Mouse (Mus musculus): ENCODE results near the gene Kif1bp. TPM values are rescaled to one million over a fixed set of nuclear protein-coding genes. Genes with fewer than 3 reads are reported as not detected.
"Not testable (repeated sequence)": the region's sequence is repeated elsewhere in the genome, so short reads cannot be mapped to it uniquely, and the experiment has no call there.

Kif1bp gene
- polyA plus RNA-seq, 1 experiment from 2014 or later, result 38.7 TPM

DNA sequence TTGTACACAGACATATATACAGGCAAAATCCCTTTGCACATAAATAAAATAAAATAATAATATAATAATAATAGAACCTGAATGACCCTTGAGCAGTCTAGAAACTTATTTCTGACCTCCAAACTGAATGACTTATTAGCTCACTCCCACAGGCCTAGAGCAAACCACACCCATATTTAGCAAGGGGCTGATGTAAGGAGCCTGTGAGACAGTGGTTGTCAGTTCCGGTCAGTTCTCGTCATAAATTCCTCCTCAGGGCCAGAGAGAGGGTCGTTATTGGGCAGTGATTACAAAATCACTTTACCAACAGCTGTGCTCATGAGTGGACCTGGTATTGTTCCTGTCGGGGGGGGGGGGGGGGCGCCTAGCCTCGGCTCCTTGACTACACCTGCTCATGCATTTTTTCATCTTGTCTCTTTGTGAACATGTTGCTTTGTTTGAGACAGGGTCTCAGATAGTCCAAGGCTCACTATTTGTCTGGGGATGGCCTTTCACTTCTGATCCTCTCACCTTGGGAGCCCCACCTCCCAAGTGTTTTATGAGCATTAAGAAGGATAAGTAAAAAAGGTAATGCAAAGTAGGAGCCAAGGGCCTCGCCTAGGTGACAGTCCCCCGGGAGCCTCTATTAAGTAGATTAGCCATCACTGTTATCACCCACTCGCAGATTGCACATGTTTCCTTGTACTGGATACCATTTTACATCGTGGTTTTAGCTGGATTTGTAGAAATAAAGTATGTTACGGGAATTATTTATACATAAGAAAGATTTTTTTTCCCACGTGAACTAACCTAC, 74.2 kb downstream of the Kif1bp start:
- Histone ChIP-seq H3K9ac (ENCODE audit: low read length) (no peak overlapping the region), H3K9me3 (ENCODE audit: control insufficient read depth, low read length) (no peaks in the 10 kb centered on the region), H3K27me3 (ENCODE audit: control insufficient read depth, insufficient read depth, low read length) (peaks cover 12% of the 10 kb centered on the region; the same call in 1 of the 2 replicates), H3K4me3 (ENCODE audit: control insufficient read depth in 1 of 2, insufficient read depth in 1 of 2, low read depth in 1 of 2, low read length in 2 of 2) (no peak overlapping the region), H3K4me2 (ENCODE audit: low read length) (no peak overlapping the region), H3K4me1 (ENCODE audit: control insufficient read depth in 2 of 2, insufficient read depth in 2 of 2, low read length in 2 of 2) (peaks cover 6 to 9% of the 10 kb centered on the region in 2 experiments; a peak in 1 of 4 replicates), H3K36me3 (ENCODE audit: control insufficient read depth, insufficient read depth, low read length) (no peaks in the 10 kb centered on the region), H3K27ac (replicated peaks in 1 of 2; ENCODE audit: control insufficient read depth in 1 of 2, insufficient read depth in 1 of 2, low read depth in 2 of 2, low read length in 2 of 2) (no peak overlapping the region)
- ATAC-seq (ENCODE audit: insufficient number of reproducible peaks, insufficient read depth, low FRiP score, low read depth), result no peak
- 73% methylated on average over 12 of the region's 12 CpGs for WGBS

DNA sequence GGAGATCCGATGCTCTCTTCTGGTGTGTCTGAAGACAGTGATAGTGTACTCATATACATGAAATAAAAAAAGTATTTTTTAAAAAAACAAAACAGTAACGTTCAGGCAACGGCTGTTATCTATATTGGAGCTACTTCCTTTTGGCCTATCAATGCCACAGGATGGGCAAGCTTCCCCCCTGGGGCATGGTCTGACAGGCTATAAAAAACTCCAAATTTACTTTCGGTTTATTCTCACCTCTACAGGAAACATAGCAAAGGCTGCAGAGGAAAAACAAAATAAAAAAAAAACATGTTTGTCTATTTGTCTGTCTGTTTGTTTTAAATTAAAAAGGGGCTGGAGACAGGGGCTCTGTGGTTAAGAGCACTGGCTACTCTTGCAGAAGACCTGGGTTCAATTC, 74.9 kb downstream of the Kif1bp start:
- ATAC-seq (ENCODE audit: insufficient number of reproducible peaks, insufficient read depth, low FRiP score, low read depth), result no peak
- H3K4me1 ChIP-seq (ENCODE audit: control insufficient read depth in 2 of 2, insufficient read depth in 2 of 2, low read length in 2 of 2), result peaks cover 3 to 6% of the 10 kb centered on the region in 2 experiments; a peak in 1 of 4 replicates
- no peak overlapping the region for H3K4me2 ChIP-seq (ENCODE audit: low read length)
- no peaks in the 10 kb centered on the region for H3K9me3 ChIP-seq (ENCODE audit: control insufficient read depth, low read length)
- WGBS, result 53% methylated on average over 4 of the region's 4 CpGs
- no peak overlapping the region for H3K9ac ChIP-seq (ENCODE audit: low read length)
- H3K27me3 ChIP-seq (ENCODE audit: control insufficient read depth, insufficient read depth, low read length), result 0 out of 2 replicates have a peak, but pooled peaks cover 5% of the 10 kb centered on the region
- no peaks in the 10 kb centered on the region for H3K36me3 ChIP-seq (ENCODE audit: control insufficient read depth, insufficient read depth, low read length)
- no peak overlapping the region for H3K4me3 ChIP-seq (ENCODE audit: control insufficient read depth in 1 of 2, insufficient read depth in 1 of 2, low read depth in 1 of 2, low read length in 2 of 2)
- H3K27ac ChIP-seq (replicated peaks in 1 of 2; ENCODE audit: control insufficient read depth in 1 of 2, insufficient read depth in 1 of 2, low read depth in 2 of 2, low read length in 2 of 2), result no peak overlapping the region

GRCm38 (mm10) chr10:62501951-62502350, 76.3 kb downstream of the Kif1bp start:
- ATAC-seq (ENCODE audit: insufficient number of reproducible peaks, insufficient read depth, low FRiP score, low read depth), result no peak
- Histone ChIP-seq H3K4me2 (ENCODE audit: low read length) (no peak overlapping the region), H3K27ac (replicated peaks in 1 of 2; ENCODE audit: control insufficient read depth in 1 of 2, insufficient read depth in 1 of 2, low read depth in 2 of 2, low read length in 2 of 2) (no peak overlapping the region), H3K4me3 (ENCODE audit: control insufficient read depth in 1 of 2, insufficient read depth in 1 of 2, low read depth in 1 of 2, low read length in 2 of 2) (no peak overlapping the region), H3K27me3 (ENCODE audit: control insufficient read depth, insufficient read depth, low read length) (no peaks in the 10 kb centered on the region), H3K9me3 (ENCODE audit: control insufficient read depth, low read length) (no peaks in the 10 kb centered on the region), H3K4me1 (ENCODE audit: control insufficient read depth in 2 of 2, insufficient read depth in 2 of 2, low read length in 2 of 2) (peaks cover 0 to 2% of the 10 kb centered on the region in 2 experiments; a peak in 1 of 4 replicates), H3K36me3 (ENCODE audit: control insufficient read depth, insufficient read depth, low read length) (no peaks in the 10 kb centered on the region), H3K9ac (ENCODE audit: low read length) (no peak overlapping the region)
- 70% methylated on average over 7 of the region's 7 CpGs for WGBS

DNA sequence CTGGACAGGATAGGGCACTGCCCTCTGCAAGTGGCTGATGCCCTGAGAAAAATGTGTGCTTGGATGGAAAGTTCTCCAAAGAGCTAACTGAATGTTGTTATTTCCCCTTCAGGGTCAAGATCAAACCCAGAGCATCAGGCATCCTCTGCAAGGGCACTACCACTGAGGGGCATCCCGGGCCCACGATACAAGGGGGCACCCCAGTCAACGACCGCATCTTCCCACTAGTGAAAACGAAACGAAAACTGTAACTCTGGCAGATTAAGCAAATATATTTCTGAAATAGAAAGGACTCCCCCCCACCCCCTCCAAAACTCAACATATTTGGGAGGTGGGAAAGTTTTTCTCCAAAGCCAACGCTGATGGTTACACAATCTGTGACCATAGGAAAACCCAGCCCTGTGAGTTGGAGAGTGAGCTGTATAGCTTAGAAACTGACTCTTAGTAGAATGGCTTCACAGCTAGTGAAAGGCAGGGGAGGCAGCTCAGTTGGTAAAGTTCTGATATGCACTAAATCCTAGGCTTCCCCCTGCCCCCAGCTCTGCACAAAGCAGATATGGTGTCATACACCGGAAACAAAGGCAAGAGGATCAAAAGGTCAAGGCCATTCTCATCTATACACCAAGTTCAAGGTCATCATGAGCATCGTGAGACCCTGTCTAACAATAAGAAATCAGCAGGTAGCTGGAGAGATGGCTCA, 77.2 kb downstream of the Kif1bp start:
- 84% methylated on average over 9 of the region's 9 CpGs for WGBS
- ATAC-seq (ENCODE audit: insufficient number of reproducible peaks, insufficient read depth, low FRiP score, low read depth), result no peak

GRCm38 (mm10) chr10:62500088-62500915, 78.0 kb downstream of the Kif1bp start:
- no peak for ATAC-seq (ENCODE audit: insufficient number of reproducible peaks, insufficient read depth, low FRiP score, low read depth)
- no peaks in the 10 kb centered on the region for H3K27me3 ChIP-seq (ENCODE audit: control insufficient read depth, insufficient read depth, low read length)
- peaks cover 0 to 2% of the 10 kb centered on the region in 2 experiments; a peak in 1 of 4 replicates for H3K4me1 ChIP-seq (ENCODE audit: control insufficient read depth in 2 of 2, insufficient read depth in 2 of 2, low read length in 2 of 2)
- H3K9me3 ChIP-seq (ENCODE audit: control insufficient read depth, low read length), result no peaks in the 10 kb centered on the region
- H3K9ac ChIP-seq (ENCODE audit: low read length), result no peak overlapping the region
- no peak overlapping the region for H3K4me2 ChIP-seq (ENCODE audit: low read length)
- H3K36me3 ChIP-seq (ENCODE audit: control insufficient read depth, insufficient read depth, low read length), result no peaks in the 10 kb centered on the region
- no peak overlapping the region for H3K27ac ChIP-seq (replicated peaks in 1 of 2; ENCODE audit: control insufficient read depth in 1 of 2, insufficient read depth in 1 of 2, low read depth in 2 of 2, low read length in 2 of 2)
- H3K4me3 ChIP-seq (ENCODE audit: control insufficient read depth in 1 of 2, insufficient read depth in 1 of 2, low read depth in 1 of 2, low read length in 2 of 2), result no peak overlapping the region
- 19% methylated on average over 15 of the region's 15 CpGs for WGBS

More for the DNA sequence above, 77.2 kb downstream of the Kif1bp start:
- Histone ChIP-seq H3K27ac (replicated peaks in 1 of 2; ENCODE audit: control insufficient read depth in 1 of 2, insufficient read depth in 1 of 2, low read depth in 2 of 2, low read length in 2 of 2) (no peak overlapping the region), H3K9me3 (ENCODE audit: control insufficient read depth, low read length) (no peaks in the 10 kb centered on the region), H3K27me3 (ENCODE audit: control insufficient read depth, insufficient read depth, low read length) (no peaks in the 10 kb centered on the region), H3K4me1 (ENCODE audit: control insufficient read depth in 2 of 2, insufficient read depth in 2 of 2, low read length in 2 of 2) (peaks cover 0 to 2% of the 10 kb centered on the region in 2 experiments; a peak in 1 of 4 replicates), H3K4me3 (ENCODE audit: control insufficient read depth in 1 of 2, insufficient read depth in 1 of 2, low read depth in 1 of 2, low read length in 2 of 2) (no peak overlapping the region), H3K36me3 (ENCODE audit: control insufficient read depth, insufficient read depth, low read length) (no peaks in the 10 kb centered on the region), H3K4me2 (ENCODE audit: low read length) (no peak overlapping the region), H3K9ac (ENCODE audit: low read length) (no peak overlapping the region)

- H3K4me3 ChIP-seq (ENCODE audit: control insufficient read depth in 1 of 2, insufficient read depth in 1 of 2, low read depth in 1 of 2, low read length in 2 of 2); ATAC-seq (ENCODE audit: insufficient number of reproducible peaks, insufficient read depth, low FRiP score, low read depth); H3K36me3 ChIP-seq (ENCODE audit: control insufficient read depth, insufficient read depth, low read length); H3K27ac ChIP-seq (replicated peaks in 1 of 2; ENCODE audit: control insufficient read depth in 1 of 2, insufficient read depth in 1 of 2, low read depth in 2 of 2, low read length in 2 of 2); H3K27me3 ChIP-seq (ENCODE audit: control insufficient read depth, insufficient read depth, low read length); H3K4me1 ChIP-seq (ENCODE audit: control insufficient read depth in 2 of 2, insufficient read depth in 2 of 2, low read length in 2 of 2); H3K4me2 ChIP-seq (ENCODE audit: low read length); H3K9me3 ChIP-seq (ENCODE audit: control insufficient read depth, low read length); H3K9ac ChIP-seq (ENCODE audit: low read length): not testable (repeated sequence)
- WGBS, result 69% methylated on average over 3 of the region's 3 CpGs
These were observed 86.6 kb downstream of the Kif1bp start for GRCm38 (mm10) chr10:62491681-62492080.
